Mouse (Mus musculus) midbrain, embryonic 12.5 days (tissue): ENCODE data around the gene Ppm1e. TPM values are rescaled to one million over a fixed set of nuclear protein-coding genes. Genes with fewer than 3 reads are reported as not detected.

Experiments used
- ATAC-seq: fragments of 200-750 bp; cut with Nextera tagmentation; 2 replicates; pipeline ENCODE4 v1.8.0; 2017; ENCODE audit warnings: low read depth, moderate TSS enrichment, moderate library complexity; ENCODE audit not compliant: low FRiP score
- H3K27ac ChIP-seq: fragments of 300-500 bp; sonication (generic); replicated peaks from 2 replicates; pipeline ENCODE4 v1.5.1; 2016; ENCODE audit warnings: mild to moderate bottlenecking
- H3K27me3 ChIP-seq: fragments of 300-500 bp; sonication (generic); 2 replicates; pipeline ENCODE4 v1.6.1; 2016; ENCODE audit warnings: mild to moderate bottlenecking
- H3K36me3 ChIP-seq: fragments of 300-500 bp; sonication (generic); 2 replicates; pipeline ENCODE4 v1.6.1; 2016
- H3K4me1 ChIP-seq: fragments of 300-500 bp; sonication (generic); 2 replicates; pipeline ENCODE4 v1.6.1; 2016
- H3K4me2 ChIP-seq: fragments of 300-500 bp; sonication (generic); replicated peaks from 2 replicates; pipeline ENCODE4 v1.6.1; 2016; ENCODE audit warnings: mild to moderate bottlenecking, moderate library complexity
- H3K4me3 ChIP-seq: fragments of 300-500 bp; sonication (generic); 2 replicates; pipeline ENCODE4 v1.5.1; 2016; ENCODE audit warnings: mild to moderate bottlenecking
- H3K9ac ChIP-seq: fragments of 300-500 bp; sonication (generic); replicated peaks from 2 replicates; pipeline ENCODE4 v1.6.1; 2016; ENCODE audit warnings: mild to moderate bottlenecking, moderate library complexity
- H3K9me3 ChIP-seq: fragments of 300-500 bp; sonication (generic); 2 replicates; pipeline ENCODE4 v1.6.1; 2016; ENCODE audit warnings: mild to moderate bottlenecking
- WGBS: fragments of 180-500 bp; shearing (Covaris S2); methylation state at CpG from one replicate; pipeline ENCODE4 v1.1.7; 2016; 5-methylcytosine and 5-hydroxymethylcytosine counted together
- polyA plus RNA-seq: library from polyadenylated mRNA; unstranded; fragments of >200 nt; fragmentation: Nextera tagmentation; extraction: Ambion mirVana; gene quantifications from 2 replicates; pipeline ENCODE4 v1.2.1, GENCODE M21; 2016

The Ppm1e gene
- polyA plus RNA-seq, 1 experiment from 2014 or later, result 19.4 TPM

DNA sequence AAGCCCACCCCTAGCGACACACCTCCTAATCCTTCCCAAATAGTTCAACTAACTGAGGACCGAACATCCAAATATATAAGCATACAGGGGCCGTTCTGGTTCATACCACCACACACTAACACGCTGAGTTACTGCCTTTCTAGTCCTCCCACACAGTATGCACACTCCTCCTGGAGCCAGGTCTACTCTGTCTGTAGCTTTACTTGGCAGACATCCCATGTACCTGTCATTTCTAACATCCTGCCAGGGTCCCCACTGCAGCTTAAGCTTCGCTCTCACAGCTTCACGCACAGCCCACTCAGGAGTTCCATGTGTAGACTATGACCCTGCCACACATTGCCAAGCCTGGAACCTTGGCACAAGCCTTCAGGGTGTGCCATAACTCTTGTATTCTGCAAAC is 62.4 kb downstream of the Ppm1e start:
- Histone ChIP-seq H3K4me3 (no peak overlapping the region), H3K27me3 (no peaks in the 10 kb centered on the region), H3K9me3 (no peaks in the 10 kb centered on the region), H3K4me2 (no peak overlapping the region), H3K9ac (no peak overlapping the region), H3K36me3 (no peaks in the 10 kb centered on the region), H3K4me1 (peaks cover 4% of the 10 kb centered on the region; the same call in 1 of the 2 replicates), H3K27ac (no peak overlapping the region)
- ATAC-seq, result no peak
- WGBS, result 92% methylated on average over 6 of the region's 6 CpGs

DNA sequence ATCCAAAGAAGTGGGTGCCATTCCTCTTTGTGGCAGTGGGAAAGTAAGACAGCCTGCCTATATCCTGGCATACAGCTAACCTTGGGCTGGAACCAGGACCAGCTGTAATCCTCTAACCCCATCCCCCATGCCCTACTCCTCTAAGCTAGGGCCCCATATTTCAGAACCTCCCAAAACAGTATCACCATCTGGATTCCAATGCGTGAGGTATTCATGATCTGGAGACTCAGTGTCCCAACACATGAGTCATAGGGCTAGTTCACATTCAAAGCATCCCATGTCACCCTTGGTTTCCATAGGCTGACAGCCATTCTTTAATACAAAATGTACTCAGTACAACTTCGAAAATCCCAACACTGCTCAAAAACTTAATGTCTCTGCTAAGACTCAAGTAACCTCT is 63.2 kb downstream of the Ppm1e start:
- no peak overlapping the region for H3K4me2 ChIP-seq
- no peak overlapping the region for H3K9ac ChIP-seq
- ATAC-seq, result no peak
- H3K4me1 ChIP-seq, result peaks cover 4% of the 10 kb centered on the region; the same call in 1 of the 2 replicates
- H3K4me3 ChIP-seq, result no peak overlapping the region
- no peaks in the 10 kb centered on the region for H3K27me3 ChIP-seq
- no peak overlapping the region for H3K27ac ChIP-seq
- WGBS, result 92% methylated on average over 2 of the region's 2 CpGs
- H3K9me3 ChIP-seq, result no peaks in the 10 kb centered on the region
- H3K36me3 ChIP-seq, result no peaks in the 10 kb centered on the region

DNA sequence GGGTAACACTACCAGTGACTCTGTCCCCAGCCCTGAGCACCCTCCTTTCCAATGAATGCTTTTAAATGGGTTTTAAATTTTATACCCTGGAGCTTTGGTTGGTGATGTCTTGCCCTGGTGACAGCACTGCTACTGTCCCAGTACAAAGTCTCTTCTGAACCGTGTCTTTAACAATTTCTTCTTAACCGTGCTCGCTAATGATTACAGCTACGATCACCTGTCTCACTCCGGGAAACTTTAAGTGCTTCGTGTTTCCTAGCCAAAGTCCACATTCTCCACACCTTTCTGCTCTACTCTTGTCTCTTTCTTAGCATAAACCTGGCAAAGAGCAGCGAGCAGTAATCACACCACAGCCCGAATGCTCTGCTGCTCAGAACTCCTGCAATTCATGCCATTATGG is 69.5 kb downstream of the Ppm1e start:
- H3K9ac ChIP-seq, result no peak overlapping the region
- no peak for ATAC-seq
- H3K4me3 ChIP-seq, result no peak overlapping the region
- no peak overlapping the region for H3K27ac ChIP-seq
- WGBS, result 94% methylated on average over 8 of the region's 8 CpGs
- H3K4me1 ChIP-seq, result no peaks in the 10 kb centered on the region
- H3K36me3 ChIP-seq, result no peaks in the 10 kb centered on the region
- H3K27me3 ChIP-seq, result no peaks in the 10 kb centered on the region
- no peak overlapping the region for H3K4me2 ChIP-seq
- H3K9me3 ChIP-seq, result no peaks in the 10 kb centered on the region

DNA sequence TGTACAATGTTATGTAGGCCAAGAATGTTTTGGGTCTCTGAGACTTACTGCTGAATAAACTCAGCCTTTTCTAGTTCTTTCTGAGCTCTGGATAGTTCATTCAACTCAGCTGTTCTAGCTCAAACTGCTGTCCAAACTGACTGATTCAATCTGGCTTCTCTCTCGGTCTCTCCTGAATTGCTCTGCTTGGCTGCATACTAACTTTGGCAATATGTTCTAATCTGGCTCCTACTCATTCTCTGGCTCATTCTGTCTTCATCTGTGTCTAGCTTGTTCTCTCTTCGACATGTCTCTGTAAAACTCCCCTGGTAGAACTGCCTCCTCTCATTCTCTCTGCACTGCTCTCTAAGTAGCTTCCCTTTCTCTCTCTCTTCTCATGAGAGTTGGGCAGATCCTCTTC is 72.6 kb downstream of the Ppm1e start:
- Histone ChIP-seq H3K4me2 (no peak overlapping the region), H3K4me3 (no peak overlapping the region), H3K4me1 (no peaks in the 10 kb centered on the region), H3K27me3 (no peaks in the 10 kb centered on the region), H3K9me3 (no peaks in the 10 kb centered on the region), H3K36me3 (no peaks in the 10 kb centered on the region), H3K9ac (no peak overlapping the region), H3K27ac (no peak overlapping the region)
- ATAC-seq, result no peak
- WGBS, result 91% methylated on average over 2 of the region's 2 CpGs

DNA sequence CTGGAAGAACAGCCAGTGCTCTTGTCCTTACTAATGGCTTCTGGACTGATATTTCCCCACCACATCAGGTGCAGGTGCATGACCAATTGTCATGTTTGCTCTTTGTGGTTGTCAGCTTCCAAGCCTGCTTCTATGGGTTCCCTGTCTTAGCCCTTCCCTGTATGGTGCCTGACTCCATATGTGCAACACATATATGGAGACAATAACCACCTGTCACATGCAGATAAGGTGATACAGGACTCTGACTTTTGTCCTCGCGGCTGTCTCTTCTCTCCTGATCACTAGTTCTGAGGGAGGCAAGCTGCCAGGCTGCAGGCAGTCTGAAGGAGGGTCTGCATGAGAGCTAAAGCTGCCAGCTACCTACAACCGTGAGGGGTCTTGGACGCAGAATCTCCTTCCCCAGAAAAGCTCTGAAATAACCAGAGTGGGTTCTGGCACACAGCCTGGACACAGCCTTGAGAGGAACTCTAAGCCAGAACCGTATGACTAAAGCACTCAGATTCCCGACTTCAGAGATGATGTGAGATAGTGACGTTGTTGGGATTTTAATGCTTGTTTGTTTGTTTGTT is 76.8 kb downstream of the Ppm1e start:
- Histone ChIP-seq H3K27ac (no peak overlapping the region), H3K9me3 (no peaks in the 10 kb centered on the region), H3K4me3 (no peak overlapping the region), H3K4me2 (no peak overlapping the region), H3K4me1 (peaks cover 11% of the 10 kb centered on the region), H3K27me3 (no peaks in the 10 kb centered on the region), H3K9ac (no peak overlapping the region), H3K36me3 (no peaks in the 10 kb centered on the region)
- 88% methylated on average over 7 of the region's 7 CpGs for WGBS
- ATAC-seq, result no peak

DNA sequence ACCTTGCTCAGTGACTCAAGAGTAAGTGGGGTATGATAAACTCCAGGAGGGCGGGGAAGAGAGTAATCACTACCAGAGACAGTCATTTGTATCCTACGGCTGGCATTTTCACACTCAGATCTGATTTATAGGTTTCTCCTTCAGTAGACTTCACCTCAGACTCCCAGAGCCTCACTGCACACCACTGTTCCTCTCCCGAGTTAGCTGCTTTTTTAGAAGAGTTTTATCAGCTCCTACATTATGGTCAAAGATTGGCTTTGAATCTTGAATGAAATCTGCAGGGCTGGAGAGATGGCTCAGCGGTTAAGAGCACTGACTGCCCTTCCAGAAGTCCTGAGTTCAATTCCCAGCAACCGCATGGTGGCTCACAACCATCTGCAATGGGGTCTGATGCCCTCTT is 79.4 kb downstream of the Ppm1e start:
- Histone ChIP-seq H3K27me3 (no peaks in the 10 kb centered on the region), H3K36me3 (no peaks in the 10 kb centered on the region), H3K4me2 (no peak overlapping the region), H3K4me3 (no peak overlapping the region), H3K9me3 (no peaks in the 10 kb centered on the region), H3K4me1 (peaks cover 26% of the 10 kb centered on the region), H3K9ac (no peak overlapping the region), H3K27ac (no peak overlapping the region)
- WGBS, result 84% methylated on average over 5 of the region's 5 CpGs
- no peak for ATAC-seq

DNA sequence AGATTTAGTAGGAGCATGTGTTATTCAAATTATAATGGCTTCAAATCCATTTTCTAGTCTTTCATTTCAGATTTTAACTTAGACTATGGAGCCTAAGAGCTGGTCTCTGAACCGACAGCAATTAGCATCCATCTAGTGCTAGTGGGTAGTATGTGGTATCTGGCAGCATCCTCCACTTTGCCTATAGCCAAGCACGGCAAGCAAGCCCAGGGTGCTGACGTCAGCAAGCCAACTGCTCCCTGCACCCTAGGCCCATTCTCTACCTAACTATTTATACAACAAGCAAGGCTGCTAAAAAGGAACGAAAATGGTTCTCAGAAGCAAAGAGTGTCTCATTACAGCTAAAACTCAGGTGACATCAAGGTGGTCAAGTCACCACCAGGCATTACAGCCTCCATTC is 80.0 kb downstream of the Ppm1e start:
- Histone ChIP-seq H3K4me1 (peaks cover 26% of the 10 kb centered on the region), H3K4me3 (no peak overlapping the region), H3K9me3 (no peaks in the 10 kb centered on the region), H3K27me3 (no peaks in the 10 kb centered on the region), H3K27ac (no peak overlapping the region), H3K36me3 (no peaks in the 10 kb centered on the region), H3K4me2 (no peak overlapping the region), H3K9ac (no peak overlapping the region)
- WGBS, result 88% methylated on average over 4 of the region's 4 CpGs
- ATAC-seq, result no peak

DNA sequence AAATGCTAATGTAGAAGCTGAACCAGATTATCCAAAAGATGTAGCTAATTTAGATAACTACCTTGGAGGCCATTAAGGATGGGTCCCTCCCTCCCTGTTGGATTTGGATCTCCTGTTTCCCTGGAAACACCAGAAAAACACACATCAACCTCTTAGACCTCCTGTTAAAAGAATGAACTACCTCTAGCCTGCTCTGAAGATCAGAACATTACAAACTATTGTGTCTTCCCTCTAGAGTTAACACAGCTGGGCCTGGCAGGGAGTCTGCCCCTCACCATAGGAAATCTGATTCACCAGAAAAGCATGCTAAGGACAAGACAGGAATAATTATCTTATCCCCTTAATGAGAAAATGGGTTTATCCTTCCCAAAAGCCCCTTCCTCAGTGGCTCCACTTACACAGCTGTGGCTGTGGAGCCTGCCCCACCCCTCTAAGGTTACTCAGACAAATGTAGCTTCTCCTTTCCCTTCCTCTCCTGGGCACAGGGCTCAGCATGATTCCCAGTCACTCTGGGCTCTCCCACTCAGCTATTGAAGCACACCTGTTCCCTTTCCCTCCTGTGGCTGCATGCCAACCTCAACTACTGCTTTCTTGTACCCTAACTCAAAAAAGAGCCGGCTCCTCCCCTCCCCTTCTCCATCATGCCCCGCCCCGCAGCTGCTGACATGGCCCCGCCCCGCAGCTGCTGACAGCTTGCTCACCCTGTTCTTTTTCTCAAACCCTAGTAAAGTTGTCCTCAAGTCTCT is 82.4 kb downstream of the Ppm1e start:
- no peaks in the 10 kb centered on the region for H3K9me3 ChIP-seq
- H3K4me2 ChIP-seq, result no peak overlapping the region; the same call in 1 of the 2 replicates
- 1% methylated on average over 5 of the region's 5 CpGs for WGBS
- no peak overlapping the region for H3K9ac ChIP-seq
- no peak for ATAC-seq
- H3K4me3 ChIP-seq, result no peak overlapping the region
- H3K36me3 ChIP-seq, result no peaks in the 10 kb centered on the region
- H3K4me1 ChIP-seq, result peaks cover 26% of the 10 kb centered on the region
- peak overlapping the region; percentile 8; the same call in 1 of the 2 replicates for H3K27ac ChIP-seq
- H3K27me3 ChIP-seq, result no peaks in the 10 kb centered on the region

DNA sequence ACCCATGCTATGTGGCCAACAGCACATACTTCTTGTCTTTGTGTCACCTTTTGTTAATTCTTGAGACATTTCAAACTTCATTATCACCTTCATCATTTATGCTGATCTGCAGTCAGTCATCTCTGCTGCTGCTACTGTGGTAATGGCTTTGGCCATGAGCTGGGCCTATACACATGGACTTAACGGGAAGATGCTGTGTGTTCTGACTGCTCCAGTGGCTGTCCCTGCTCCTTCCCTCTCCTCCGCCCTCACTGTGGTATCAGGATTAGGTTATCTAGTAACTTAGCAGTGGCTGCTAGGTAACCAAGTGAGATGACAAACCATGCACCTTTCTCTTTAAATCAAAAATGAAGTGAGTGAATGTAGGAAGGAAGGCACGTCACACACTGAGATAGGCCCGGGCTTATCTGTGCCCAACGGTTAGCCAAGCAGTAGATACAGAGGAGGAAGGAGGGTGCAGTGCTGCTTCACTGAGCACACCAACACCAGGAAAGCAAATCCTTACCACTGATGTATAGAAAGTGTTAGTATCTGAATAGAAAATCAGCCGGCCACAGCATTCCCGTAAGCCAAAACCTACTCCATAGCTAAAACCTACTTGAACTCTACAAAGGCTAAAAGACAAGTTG is 83.3 kb downstream of the Ppm1e start:
- H3K4me1 ChIP-seq, result peaks cover 30% of the 10 kb centered on the region
- H3K4me3 ChIP-seq, result no peak overlapping the region
- 66% methylated on average over 7 of the region's 7 CpGs for WGBS
- H3K36me3 ChIP-seq, result no peaks in the 10 kb centered on the region
- H3K27me3 ChIP-seq, result no peaks in the 10 kb centered on the region
- H3K9ac ChIP-seq, result no peak overlapping the region
- no peak for ATAC-seq
- H3K9me3 ChIP-seq, result no peaks in the 10 kb centered on the region
- H3K4me2 ChIP-seq, result no peak overlapping the region
- H3K27ac ChIP-seq, result no peak overlapping the region

DNA sequence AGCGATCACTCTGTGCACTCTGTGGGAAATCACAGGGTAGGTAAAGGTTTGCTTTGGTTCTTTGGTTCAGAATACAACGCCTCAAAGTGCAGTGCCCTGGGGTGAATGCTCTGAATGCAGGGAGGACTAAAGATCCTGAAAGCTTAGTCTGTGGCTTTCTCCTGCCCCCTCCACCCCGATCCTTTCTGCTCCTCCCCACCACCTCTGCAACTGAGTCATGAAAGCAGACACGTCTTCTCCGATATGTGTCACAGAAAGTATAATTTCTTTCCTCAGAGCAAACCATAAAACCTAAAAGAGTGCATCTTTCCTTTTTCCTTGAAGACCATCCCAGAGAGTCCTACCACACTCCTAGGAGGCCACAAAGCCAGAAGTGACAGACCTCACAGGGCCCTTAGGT is 86.1 kb downstream of the Ppm1e start:
- no peak overlapping the region for H3K9ac ChIP-seq
- ATAC-seq, result no peak
- WGBS, result 89% methylated on average over 5 of the region's 5 CpGs

DNA sequence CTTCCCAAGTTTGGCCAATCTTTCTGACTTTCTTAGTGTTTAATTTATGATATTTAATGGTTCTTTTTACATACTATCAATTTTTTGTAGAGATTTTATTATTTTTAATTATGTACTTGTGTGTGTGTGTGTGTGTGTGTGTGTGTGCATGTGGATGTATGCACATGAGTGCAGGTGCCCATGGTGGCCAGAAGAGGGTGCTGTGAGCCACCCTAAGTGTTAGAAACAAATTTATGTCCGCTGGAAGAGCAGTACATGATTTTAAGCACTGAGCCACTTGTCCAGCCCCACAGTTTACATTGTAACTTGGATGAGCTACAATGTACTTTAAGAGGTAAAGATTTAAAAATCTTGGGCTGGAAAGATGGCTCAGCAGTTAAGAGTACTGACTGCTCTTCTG is 87.3 kb downstream of the Ppm1e start:
- no peaks in the 10 kb centered on the region for H3K36me3 ChIP-seq
- H3K27ac ChIP-seq, result no peak overlapping the region
- WGBS, result 78% methylated on average over 1 of the region's 1 CpGs
- H3K4me2 ChIP-seq, result no peak overlapping the region
- peaks cover 14% of the 10 kb centered on the region for H3K4me1 ChIP-seq
- no peak for ATAC-seq
- no peaks in the 10 kb centered on the region for H3K27me3 ChIP-seq
- H3K4me3 ChIP-seq, result no peak overlapping the region
- H3K9me3 ChIP-seq, result no peaks in the 10 kb centered on the region
- H3K9ac ChIP-seq, result no peak overlapping the region

More for the DNA sequence above, 86.1 kb downstream of the Ppm1e start:
- Histone ChIP-seq H3K4me3 (no peak overlapping the region), H3K4me1 (peaks cover 24% of the 10 kb centered on the region), H3K27me3 (no peaks in the 10 kb centered on the region), H3K27ac (no peak overlapping the region), H3K9me3 (no peaks in the 10 kb centered on the region), H3K36me3 (no peaks in the 10 kb centered on the region), H3K4me2 (no peak overlapping the region)

DNA sequence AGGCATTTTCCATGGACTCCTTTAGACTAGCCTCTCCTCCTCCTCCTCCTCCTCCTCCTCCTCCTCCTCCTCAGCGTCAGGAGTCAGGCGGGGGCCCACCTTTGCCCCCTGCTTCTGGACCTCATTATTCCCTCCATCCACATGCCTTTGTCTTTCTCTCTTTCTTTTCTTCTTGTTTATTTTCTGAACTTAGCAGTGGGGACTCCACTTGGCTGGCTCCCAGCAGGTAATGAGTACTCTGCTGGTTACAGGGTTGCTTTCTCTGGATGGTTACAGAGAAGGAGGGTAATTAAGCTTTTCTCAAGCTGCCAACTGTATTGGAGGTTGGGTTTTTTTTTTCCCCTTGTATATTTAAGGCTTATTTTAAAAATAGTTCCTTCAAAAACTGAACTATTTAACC is 87.9 kb downstream of the Ppm1e start:
- Histone ChIP-seq H3K36me3 (no peaks in the 10 kb centered on the region), H3K4me3 (no peak overlapping the region), H3K27me3 (no peaks in the 10 kb centered on the region), H3K4me2 (no peak overlapping the region), H3K9ac (no peak overlapping the region), H3K4me1 (peaks cover 9% of the 10 kb centered on the region; the same call in 1 of the 2 replicates), H3K9me3 (no peaks in the 10 kb centered on the region), H3K27ac (no peak overlapping the region)
- 6% methylated on average over 2 of the region's 2 CpGs for WGBS
- ATAC-seq, result no peak
